33 mouse cellular contexts compared by ENCODE assay signal in the genomic region with DNA sequence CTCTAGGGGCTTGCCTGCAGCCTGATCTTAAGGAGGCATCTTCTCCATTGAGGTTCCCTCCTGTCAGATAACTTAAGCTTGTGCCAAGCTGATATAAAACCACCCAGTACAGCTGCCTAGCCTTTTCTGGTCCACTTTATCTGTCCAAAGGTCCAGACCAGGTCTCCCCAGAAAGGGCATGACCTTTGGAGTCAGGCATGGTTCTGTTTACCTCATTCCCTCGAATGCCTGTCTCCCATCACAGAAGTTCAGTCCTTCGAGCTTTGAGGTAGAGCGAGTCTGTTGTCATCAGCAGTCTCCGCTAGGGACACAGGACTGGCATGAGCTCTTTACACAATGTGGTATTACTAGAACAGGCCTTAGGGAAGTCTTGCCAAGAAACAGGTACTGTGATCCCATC. TPM values are rescaled to one million over a fixed set of nuclear protein-coding genes. Genes with fewer than 3 reads are reported as not detected.
"Had no signal": no experiment of that assay in that cellular context is flagged by ENCODE, and none has a peak within 500 bp of the region (broad histone marks: within the 10 kb centered on the region; RNA-seq: fewer than 3 reads in every experiment).

No protein-coding gene starts in this region.

- H3K9me3 ChIP-seq: heart, embryonic 10.5 days; heart, embryonic 12.5 days; heart, embryonic 13.5 days; heart, embryonic 15.5 days; hindbrain, embryonic 10.5 days; hindbrain, embryonic 12.5 days; hindbrain, embryonic 13.5 days; hindbrain, embryonic 15.5 days; intestine, embryonic 15.5 days; kidney, embryonic 15.5 days had no signal

- H3K27ac ChIP-seq: heart, embryonic 10.5 days; heart, embryonic 13.5 days; heart, embryonic 15.5 days; hindbrain, embryonic 10.5 days; hindbrain, embryonic 12.5 days; hindbrain, embryonic 13.5 days; hindbrain, embryonic 14.5 days; hindbrain, embryonic 15.5 days; hindbrain, postnatal 0 days; intestine, embryonic 15.5 days; kidney, embryonic 15.5 days; kidney, postnatal 0 days had no signal

- H3K9ac ChIP-seq: heart, embryonic 12.5 days; heart, embryonic 13.5 days; heart, embryonic 15.5 days; hindbrain, embryonic 12.5 days; hindbrain, embryonic 14.5 days; hindbrain, embryonic 15.5 days; intestine, embryonic 15.5 days; kidney, embryonic 15.5 days had no signal

- ATAC-seq: hindbrain, embryonic 16.5 days; hindbrain, postnatal 0 days; inflammation-experienced regulatory T-cells, adult 6 months; intestine, embryonic 15.5 days; intestine, embryonic 16.5 days; intestine, postnatal 0 days had no signal

- H3K4me1 ChIP-seq: heart, embryonic 12.5 days; heart, embryonic 13.5 days; heart, embryonic 15.5 days; intestine, embryonic 15.5 days; kidney, embryonic 15.5 days had no signal

- H3K27me3 ChIP-seq: heart, embryonic 12.5 days; heart, embryonic 13.5 days; heart, embryonic 15.5 days; hindbrain, embryonic 12.5 days; hindbrain, embryonic 13.5 days; hindbrain, embryonic 15.5 days; intestine, embryonic 15.5 days; kidney, embryonic 15.5 days had no signal

- H3K4me2 ChIP-seq: heart, embryonic 11.5 days; heart, embryonic 12.5 days; heart, embryonic 13.5 days; heart, embryonic 15.5 days; hindbrain, embryonic 12.5 days; hindbrain, embryonic 13.5 days; hindbrain, embryonic 14.5 days; hindbrain, embryonic 15.5 days; intestine, embryonic 15.5 days; kidney, embryonic 15.5 days had no signal

- H3K4me3 ChIP-seq: heart, embryonic 10.5 days; heart, embryonic 12.5 days; heart, embryonic 13.5 days; heart, embryonic 15.5 days; hindbrain, embryonic 10.5 days; hindbrain, embryonic 12.5 days; hindbrain, embryonic 13.5 days; hindbrain, embryonic 15.5 days; intestine, embryonic 15.5 days; kidney, embryonic 15.5 days had no signal

- DNase-seq: heart, postnatal 10 days; heart, postnatal 14 days; heart, postnatal 36 days; heart, postnatal 4 days; kidney, adult 11 months; kidney, adult 18-20 months; kidney, adult 2 months; kidney, adult 8-10 months; kidney, adult 9 months; kidney, postnatal 10 days; kidney, postnatal 14 days; kidney, postnatal 25 days; kidney, postnatal 36 days; kidney, postnatal 4 days; layer of hippocampus, adult 9-11 months had no signal

RNA-seq across cellular contexts. Expression of a gene that starts 41.2 kb away (rescaled TPM):
- polyA plus RNA-seq: inflammation-experienced regulatory T-cells, adult 6 months had no signal
